Mouse (Mus musculus): Measurements from ENCODE around the gene Urah.

- TF ChIP-seq CTCF (conservative IDR thresholded peaks at IDR 0.05; ENCODE audit: low read length) (peak; percentile 79), NANOG (IDR thresholded peaks at IDR 0.05; ENCODE audit: borderline replicate concordance, low read length) (no peak), POU5F1 (IDR thresholded peaks at IDR 0.05; ENCODE audit: borderline replicate concordance, low read length) (no peak)
Observed at GRCm38 (mm10) chr7:140810496-140810895, 24.3 kb upstream of the Urah start.
